Mouse (Mus musculus): ENCODE measurements around the gene Rnf185.

Gene Rnf185

DNA sequence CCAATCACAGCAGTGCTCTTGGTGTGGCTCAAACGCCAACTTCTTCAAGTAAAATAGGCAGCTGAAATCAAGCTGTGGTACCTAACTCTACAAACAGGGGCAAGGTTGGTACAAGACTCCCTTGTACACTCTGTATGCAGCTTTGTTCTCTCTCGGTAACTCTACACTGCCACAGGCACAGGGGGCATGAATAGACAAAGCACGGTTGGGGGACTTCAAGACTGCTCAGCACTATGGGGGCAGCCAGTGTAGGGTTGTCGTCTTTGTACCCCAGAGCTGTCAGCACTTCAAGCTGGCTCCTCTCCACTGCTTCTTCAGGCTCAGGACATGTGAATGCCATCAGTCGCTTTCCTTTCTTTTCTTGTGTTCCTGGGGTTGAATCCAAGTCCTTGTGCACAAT lies 57.6 kb downstream of the Rnf185 start:
- DNase-seq (ENCODE audit: low spot score), result no peak

DNA sequence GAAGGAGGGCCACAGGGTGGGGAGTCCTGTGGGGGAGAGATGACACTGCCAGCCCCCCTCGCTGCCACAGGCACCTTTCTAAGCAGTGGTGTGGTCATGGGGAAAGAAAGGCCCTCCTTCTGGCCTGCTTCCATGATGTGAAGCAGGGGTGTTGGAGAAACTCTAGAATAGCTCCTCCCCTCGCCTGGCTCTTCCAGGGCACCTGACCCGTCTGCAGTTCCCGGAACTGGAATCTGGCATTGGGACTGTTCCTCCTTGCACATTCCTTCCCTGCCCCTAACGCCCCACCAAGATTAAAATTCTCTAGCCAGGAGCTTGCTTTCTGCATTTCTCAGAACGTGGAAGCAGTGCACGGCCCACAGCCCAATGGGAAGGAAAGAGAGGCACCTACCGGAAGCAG lies 59.6 kb downstream of the Rnf185 start:
- no peak for DNase-seq (ENCODE audit: low spot score)

DNA sequence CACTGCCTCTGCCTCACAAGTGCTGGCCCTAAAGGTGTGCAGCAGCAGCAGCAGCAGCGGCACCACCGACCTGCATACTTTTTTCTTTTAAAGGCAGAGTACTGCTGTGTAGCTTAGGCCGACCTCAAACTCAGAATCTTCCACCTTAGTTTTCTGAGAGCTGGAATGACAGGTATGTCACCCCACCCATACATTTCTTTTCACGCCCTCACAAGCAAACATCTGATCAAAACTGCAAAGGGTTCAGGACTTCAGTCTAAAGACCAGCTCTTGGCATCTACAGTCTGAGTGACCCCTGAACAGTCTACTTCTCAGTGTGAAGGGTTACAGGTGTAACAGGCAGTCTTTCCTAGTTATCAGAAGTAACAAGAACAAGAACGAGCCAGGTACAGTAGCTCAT lies 61.4 kb downstream of the Rnf185 start:
- DNase-seq (ENCODE audit: low spot score), result peak; percentile 45

GRCm38 (mm10) chr11:3389996-3390395 lies 62.2 kb downstream of the Rnf185 start:
- DNase-seq (ENCODE audit: low spot score), result no peak

DNA sequence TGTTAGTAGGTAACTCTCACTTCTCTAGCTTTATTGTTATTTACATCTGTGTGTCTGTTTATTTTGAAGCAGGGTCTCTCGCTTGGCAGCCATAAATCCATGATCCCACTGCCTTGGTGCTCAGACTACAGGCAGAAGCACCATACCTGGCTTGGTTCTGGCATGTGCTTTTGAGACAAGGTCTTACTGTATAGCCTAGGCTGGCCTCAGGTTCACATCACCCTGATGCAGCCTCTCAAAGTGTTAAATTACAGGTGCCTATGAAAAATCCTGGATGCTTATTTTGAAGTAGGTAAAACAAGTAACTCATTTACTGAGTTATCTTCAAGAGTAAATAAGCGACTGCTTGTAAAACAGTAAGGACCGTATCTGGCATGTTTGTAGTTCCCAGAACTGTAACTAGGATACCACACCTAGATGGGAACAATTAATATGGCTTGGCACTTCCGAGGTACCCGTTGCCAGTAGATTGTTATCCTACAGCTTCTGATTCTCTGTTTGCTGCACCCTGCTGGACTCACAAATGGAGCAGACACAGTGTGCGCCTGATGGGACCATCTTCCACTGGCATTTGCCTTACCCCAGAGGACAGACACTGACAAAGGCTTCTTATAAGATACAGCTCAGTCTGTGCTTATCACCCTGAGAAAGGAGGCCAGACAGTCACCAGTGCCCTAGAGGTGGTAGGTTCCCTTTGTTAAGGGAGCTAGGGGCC lies 64.5 kb downstream of the Rnf185 start:
- no peak for DNase-seq (ENCODE audit: low spot score)

GRCm38 (mm10) chr11:3386941-3387368 lies 65.2 kb downstream of the Rnf185 start:
- DNase-seq (ENCODE audit: low spot score), result peak; percentile 93

GRCm38 (mm10) chr11:3382602-3383594 lies 69.3 kb downstream of the Rnf185 start:
- no peak for DNase-seq (ENCODE audit: low spot score)

DNA sequence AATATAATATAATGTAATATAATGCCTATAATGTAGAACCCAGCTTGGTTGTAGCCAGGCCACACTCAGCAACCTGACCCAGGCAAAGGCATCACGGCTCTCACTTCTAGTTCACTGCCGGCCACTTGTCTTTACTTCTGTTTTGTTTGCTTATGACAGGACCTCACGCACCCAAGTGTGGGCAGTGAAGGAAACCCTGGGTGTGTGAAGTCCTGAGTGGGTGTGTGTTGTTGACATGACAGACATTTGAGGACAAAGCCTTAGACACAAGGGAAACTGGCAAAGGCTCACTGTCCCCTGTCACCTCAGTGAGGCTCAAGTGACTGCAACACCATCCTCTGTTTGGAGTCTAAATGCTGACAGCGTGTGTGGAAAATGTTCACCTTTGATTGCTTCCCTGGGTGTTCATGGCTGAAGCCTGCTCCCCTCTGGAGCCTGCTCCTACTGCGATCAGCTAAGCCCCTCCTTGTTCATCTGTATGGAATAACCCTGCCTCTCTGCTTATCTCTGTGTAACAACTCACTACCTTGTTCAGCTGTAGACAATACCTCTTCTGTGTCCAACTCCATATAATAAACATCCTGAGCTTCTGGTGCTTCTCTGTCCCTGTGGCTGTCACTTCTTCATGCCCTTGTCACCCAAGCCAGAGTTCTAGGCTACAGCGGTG lies 70.9 kb downstream of the Rnf185 start:
- DNase-seq (ENCODE audit: low spot score), result no peak

- no peak for DNase-seq (ENCODE audit: low spot score)
Measured at GRCm38 (mm10) chr11:3379427-3379826, 72.7 kb downstream of the Rnf185 start.

DNA sequence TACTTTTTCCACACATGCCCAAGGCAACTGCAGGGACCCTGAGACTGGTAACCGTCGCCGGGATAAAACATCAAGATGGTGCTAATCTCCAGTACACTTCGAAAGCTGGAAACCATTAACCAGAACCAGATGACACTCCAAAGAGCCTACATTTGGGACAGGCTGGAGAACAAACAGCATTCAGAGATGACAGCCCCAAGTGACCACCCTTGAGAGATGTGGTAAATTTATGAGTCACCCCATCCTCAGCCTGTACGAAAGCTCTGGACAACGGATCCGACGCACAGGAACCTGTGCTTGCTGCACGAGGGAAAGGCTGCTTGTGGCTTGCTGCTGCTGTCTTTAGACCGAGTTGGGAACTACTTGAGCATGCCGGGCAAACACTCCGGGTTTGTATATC lies 77.4 kb downstream of the Rnf185 start:
- no peak for DNase-seq (ENCODE audit: low spot score)

DNA sequence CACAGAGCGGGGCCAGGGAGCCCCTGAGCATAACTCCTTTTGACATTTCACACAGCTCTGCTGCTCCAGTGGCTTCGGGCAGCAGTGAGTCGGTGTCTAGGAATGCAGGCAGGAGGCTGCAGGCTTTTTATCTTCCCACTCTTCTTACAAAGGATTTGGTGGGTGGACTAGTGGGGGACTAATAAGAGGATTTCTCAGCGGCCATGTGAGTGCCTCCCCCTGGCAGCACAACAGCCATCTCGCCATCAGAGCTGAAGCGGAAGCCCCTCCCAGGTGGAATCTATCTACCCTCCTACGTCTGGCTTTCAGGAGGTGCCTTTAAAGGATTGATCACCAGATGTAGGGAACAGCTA lies 77.9 kb downstream of the Rnf185 start:
- peak; percentile 35 for DNase-seq (ENCODE audit: low spot score)

DNA sequence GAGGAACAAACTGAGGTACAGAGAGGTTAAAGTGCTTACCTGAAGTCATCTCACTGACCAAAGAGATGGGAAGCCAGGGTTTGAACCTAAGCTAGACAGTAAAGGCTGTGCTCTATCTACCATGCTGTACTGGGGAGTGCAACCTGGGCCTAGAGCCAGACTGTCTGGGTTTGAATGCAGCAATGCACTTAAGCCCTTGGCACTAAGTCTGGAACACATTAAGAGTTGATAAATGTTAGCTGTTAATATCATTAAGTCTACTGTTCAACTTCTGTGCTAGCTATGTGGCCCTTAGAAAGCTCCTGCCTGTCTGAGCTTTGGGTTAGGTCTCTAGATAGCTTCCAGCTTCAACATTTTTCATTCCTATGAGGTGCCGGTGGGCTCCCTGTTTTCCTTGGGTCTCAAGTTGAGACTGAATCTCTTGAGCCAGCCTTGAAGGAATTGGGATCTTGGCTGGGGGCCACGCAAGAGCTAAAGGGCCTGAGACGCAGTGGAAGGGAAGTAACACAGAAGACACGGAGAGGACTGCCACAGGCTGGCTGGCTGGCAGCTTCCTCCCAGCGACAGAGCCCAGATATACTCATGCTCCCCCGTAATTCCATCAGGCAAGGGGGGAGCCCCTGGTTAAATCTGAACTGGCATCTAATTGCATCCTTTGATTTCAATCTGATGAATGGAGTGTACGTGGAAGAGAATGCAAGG lies 78.4 kb downstream of the Rnf185 start:
- DNase-seq (ENCODE audit: low spot score), result no peak

DNA sequence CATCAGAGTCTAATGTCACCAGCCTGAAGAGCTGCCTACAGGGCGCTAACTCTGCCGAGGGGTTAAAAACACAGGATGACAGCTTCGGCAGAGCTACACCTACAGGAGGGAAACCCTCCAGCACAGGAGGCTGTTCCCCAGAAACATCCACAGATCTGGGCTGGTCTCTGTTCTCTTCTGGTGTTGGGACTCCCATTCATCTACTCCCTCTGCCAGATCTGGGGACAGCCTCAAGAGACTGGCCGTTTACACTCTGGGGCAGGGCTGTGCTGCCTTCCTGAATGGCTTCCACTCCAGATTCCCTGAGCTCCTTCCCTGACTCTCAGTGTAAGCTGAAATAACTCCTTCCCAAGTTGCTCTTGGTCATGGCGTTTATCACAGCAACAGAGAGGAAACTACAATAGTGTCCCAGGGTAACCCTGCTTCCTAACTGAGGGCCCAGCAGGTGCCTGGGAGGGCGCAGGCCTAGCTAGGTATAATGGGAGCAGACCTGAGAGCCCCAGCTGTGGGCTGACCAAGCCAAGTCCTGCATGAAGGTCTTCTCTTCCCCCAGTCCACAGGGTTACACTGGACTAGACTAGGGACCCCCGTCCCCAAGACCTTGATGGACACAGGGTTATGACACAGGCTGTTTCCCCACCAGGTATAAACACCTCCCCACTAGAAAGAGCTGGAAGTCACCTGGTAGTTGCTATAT lies 80.4 kb downstream of the Rnf185 start:
- no peak for DNase-seq (ENCODE audit: low spot score)

GRCm38 (mm10) chr11:3370928-3371598 lies 81.1 kb downstream of the Rnf185 start:
- DNase-seq (ENCODE audit: low spot score), result peak; percentile 94

DNA sequence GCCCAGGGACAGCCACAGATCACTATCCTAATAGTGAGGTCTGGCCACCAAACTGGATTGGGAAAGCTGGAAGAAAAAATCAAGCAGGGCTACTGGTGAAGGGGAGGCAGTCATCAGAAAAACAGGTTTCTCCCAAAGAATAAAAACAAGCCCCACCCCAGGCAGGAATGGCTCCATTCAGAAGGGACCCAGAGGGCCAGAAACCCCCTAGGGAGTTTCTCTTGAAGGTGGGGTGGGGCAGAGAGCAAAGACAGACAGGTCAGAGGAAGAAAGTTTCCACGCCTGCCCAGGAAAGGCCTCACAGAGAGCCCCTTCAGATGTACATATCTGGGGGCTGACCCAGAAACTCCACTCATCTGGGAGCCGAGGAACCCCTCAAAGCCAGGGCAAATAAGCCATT lies 82.0 kb downstream of the Rnf185 start:
- DNase-seq (ENCODE audit: low spot score), result no peak

- no peak for DNase-seq (ENCODE audit: low spot score)
Measured at GRCm38 (mm10) chr11:3369449-3369848, 82.7 kb downstream of the Rnf185 start.

- DNase-seq (ENCODE audit: low spot score), result peak; percentile 91
Measured at GRCm38 (mm10) chr11:3368983-3369382, 83.2 kb downstream of the Rnf185 start.

DNA sequence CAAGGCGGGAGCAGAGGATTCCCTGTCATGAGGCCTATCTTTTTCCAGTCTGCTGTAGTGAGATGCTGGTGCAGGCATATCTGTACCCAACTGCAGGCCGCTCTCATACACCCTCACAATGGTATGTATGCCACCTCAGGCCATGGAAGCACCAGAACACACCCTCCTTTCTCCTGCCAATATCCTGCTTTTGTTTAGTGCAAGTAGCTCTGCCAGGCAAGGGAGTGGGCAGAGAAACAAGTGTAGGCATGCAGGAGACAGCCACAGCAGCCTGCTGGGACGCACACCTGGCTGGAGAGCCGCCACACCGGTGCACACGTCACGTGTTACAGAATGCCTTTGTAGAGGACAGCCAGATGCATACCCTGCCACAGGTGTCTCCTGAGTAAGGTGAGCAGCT lies 85.8 kb downstream of the Rnf185 start:
- no peak for DNase-seq (ENCODE audit: low spot score)

All from yolk sac, embryonic 10.5 days (tissue).